Mouse (Mus musculus) fat pad, adult 2 months (tissue): Measurements from ENCODE around the gene Tmem109.

ENCODE experiments used
- DNase-seq: peaks from one replicate; pipeline ENCODE4 v3.0.0-alpha.2; 2011; ENCODE audit warnings: low read depth, low spot score; ENCODE audit errors: extremely low read depth

Gene Tmem109

GRCm38 (mm10) chr19:10842914-10843313, 38.9 kb downstream of the Tmem109 start:
- no peak for DNase-seq

GRCm38 (mm10) chr19:10841721-10842626, 39.8 kb downstream of the Tmem109 start:
- DNase-seq = no peak

GRCm38 (mm10) chr19:10839010-10839892, 42.5 kb downstream of the Tmem109 start, which contains the start of gene Slc15a3:
Slc15a3 (plus strand) TSS chr19:10839727.
- DNase-seq = no peak

- no peak for DNase-seq
These were observed 46.1 kb downstream of the Tmem109 start for GRCm38 (mm10) chr19:10835671-10836070.

- peak; percentile 40 for DNase-seq
These were observed 48.2 kb downstream of the Tmem109 start for GRCm38 (mm10) chr19:10833611-10834010.

GRCm38 (mm10) chr19:10832030-10832429, 49.8 kb downstream of the Tmem109 start:
- no peak for DNase-seq

- no peak for DNase-seq
These were observed 50.4 kb downstream of the Tmem109 start for GRCm38 (mm10) chr19:10831424-10831823.

GRCm38 (mm10) chr19:10829436-10830175, 52.2 kb downstream of the Tmem109 start, which contains the start of gene Cd6:
Cd6 (minus strand) TSS chr19:10830058.
- no peak for DNase-seq

- DNase-seq = no peak
These were observed 53.5 kb downstream of the Tmem109 start for GRCm38 (mm10) chr19:10828321-10828720.

- DNase-seq = no peak
These were observed 57.7 kb downstream of the Tmem109 start for GRCm38 (mm10) chr19:10824061-10824460.

- DNase-seq = no peak
These were observed 59.3 kb downstream of the Tmem109 start for GRCm38 (mm10) chr19:10822534-10822933.

- DNase-seq = no peak
These were observed 60.5 kb downstream of the Tmem109 start for GRCm38 (mm10) chr19:10821319-10821718.
